Mouse (Mus musculus) CH12.LX (cell line): ENCODE results near the gene Olfr967. TPM values are rescaled to one million over a fixed set of nuclear protein-coding genes. Genes with fewer than 3 reads are reported as not detected.

Experiments used
- DNase-seq: peaks from one replicate; pipeline ENCODE4 v3.0.0-alpha.2; 2013; ENCODE audit errors: extremely low read depth
- H3K27ac ChIP-seq: 2 replicates; pipeline ENCODE4 v1.5.1; 2012; ENCODE audit warnings: low read depth, mild to moderate bottlenecking, control low read depth, moderate library complexity; ENCODE audit not compliant: insufficient read depth
- H3K27me3 ChIP-seq: replicated peaks from 2 replicates; pipeline ENCODE3; 2012; ENCODE audit warnings: inconsistent platforms
- H3K36me3 ChIP-seq, 2 experiments: replicated peaks in 1 of 2; 2 replicates each; pipeline versions ENCODE3 to v1.6.1; 2012; ENCODE audit warnings: inconsistent platforms in 1 of 2, low read length in 1 of 2, mild to moderate bottlenecking in 1 of 2, mixed read lengths in 1 of 2, moderate library complexity in 1 of 2; ENCODE audit not compliant: control insufficient read depth in 1 of 2, insufficient read depth in 1 of 2
- H3K4me1 ChIP-seq, 2 experiments: 2 replicates each; pipeline ENCODE4 v1.6.1; 2012; ENCODE audit warnings: inconsistent platforms in 1 of 2, moderate library complexity in 1 of 2; ENCODE audit not compliant: insufficient read depth in 2 of 2, control insufficient read depth in 1 of 2
- H3K4me2 ChIP-seq: 2 replicates; pipeline ENCODE4 v1.6.1; 2012; ENCODE audit warnings: low read depth, mild to moderate bottlenecking, control low read depth; ENCODE audit not compliant: poor library complexity, insufficient read depth, severe bottlenecking
- H3K4me3 ChIP-seq, 3 experiments: fragments of 150-350 bp in 1 of 3; sonication (generic) in 1 of 3; replicated peaks in 1 of 3; 2 replicates each; pipeline versions ENCODE3 to v1.5.1; 2011 to 2012; ENCODE audit warnings: low read depth in 2 of 3, low read length in 2 of 3, mild to moderate bottlenecking in 2 of 3, moderate library complexity in 2 of 3, control low read depth in 1 of 3, improper control_type of control experiment in 1 of 3, inconsistent platforms in 1 of 3, mixed read lengths in 1 of 3; ENCODE audit not compliant: poor library complexity in 1 of 3
- H3K79me2 ChIP-seq: replicated peaks from 2 replicates; pipeline ENCODE4 v1.6.1; 2012; ENCODE audit warnings: mild to moderate bottlenecking, moderate library complexity; ENCODE audit not compliant: control insufficient read depth, poor library complexity, insufficient read depth, severe bottlenecking; ENCODE audit errors: extremely low read depth
- H3K9ac ChIP-seq: 2 replicates; pipeline ENCODE4 v1.6.1; 2012; ENCODE audit warnings: low read depth, mild to moderate bottlenecking, control low read depth, moderate library complexity; ENCODE audit not compliant: insufficient read depth
- H3K9me3 ChIP-seq: replicated peaks from 2 replicates; pipeline ENCODE3; 2012; ENCODE audit warnings: low read length, inconsistent platforms, mixed read lengths
- CHD1 ChIP-seq: IDR thresholded peaks from 2 replicates; pipeline ENCODE4 v1.6.1; 2012; ENCODE audit warnings: low read depth, low read length, improper control_type of control experiment, inconsistent platforms
- CHD2 ChIP-seq: IDR thresholded peaks from 2 replicates; pipeline ENCODE4 v1.6.1; 2011; ENCODE audit warnings: low read length, improper control_type of control experiment
- CTCF ChIP-seq, 2 experiments: IDR thresholded peaks in 1 of 2; conservative IDR thresholded peaks in 1 of 2; 2 replicates each; pipeline ENCODE4 v1.5.1; 2011 to 2012; ENCODE audit warnings: low read depth in 2 of 2, low read length in 2 of 2, improper control_type of control experiment in 1 of 2, inconsistent platforms in 1 of 2, mild to moderate bottlenecking in 1 of 2, moderate library complexity in 1 of 2
- ELF1 ChIP-seq: IDR thresholded peaks from 2 replicates; pipeline ENCODE4 v1.6.1; 2014; ENCODE audit warnings: low read depth, mild to moderate bottlenecking, inconsistent platforms, low read length, improper control_type of control experiment
- EP300 ChIP-seq: IDR thresholded peaks from 2 replicates; pipeline ENCODE4 v1.6.1; 2011; ENCODE audit warnings: low read length, improper control_type of control experiment
- ETS1 ChIP-seq: conservative IDR thresholded peaks from 2 replicates; pipeline ENCODE4 v1.6.1; 2012; ENCODE audit warnings: low read depth, mild to moderate bottlenecking, inconsistent platforms, low read length, improper control_type of control experiment, moderate library complexity
- HCFC1 ChIP-seq: IDR thresholded peaks from 2 replicates; pipeline ENCODE4 v1.6.1; 2012; ENCODE audit warnings: low read depth, mild to moderate bottlenecking, inconsistent platforms, low read length, improper control_type of control experiment
- IRF4 ChIP-seq: IDR thresholded peaks from 2 replicates; pipeline ENCODE4 v1.6.1; 2014; ENCODE audit warnings: low read depth, mild to moderate bottlenecking, inconsistent platforms, low read length, improper control_type of control experiment
- KAT2A ChIP-seq: IDR thresholded peaks from 2 replicates; pipeline ENCODE4 v1.6.1; 2012; ENCODE audit warnings: low read length, improper control_type of control experiment, inconsistent platforms; ENCODE audit not compliant: insufficient replicate concordance
- MAFK ChIP-seq: IDR thresholded peaks from 2 replicates; pipeline ENCODE4 v1.6.1; 2011; ENCODE audit warnings: low read length, improper control_type of control experiment; ENCODE audit not compliant: insufficient replicate concordance
- MAX ChIP-seq: IDR thresholded peaks from 2 replicates; pipeline ENCODE4 v1.6.1; 2011; ENCODE audit warnings: low read length, improper control_type of control experiment
- MEF2A ChIP-seq: IDR thresholded peaks from 2 replicates; pipeline ENCODE4 v1.6.1; 2014; ENCODE audit warnings: low read depth, mild to moderate bottlenecking, inconsistent platforms, low read length, improper control_type of control experiment, borderline replicate concordance
- MYC ChIP-seq: IDR thresholded peaks from 2 replicates; pipeline ENCODE4 v1.6.1; 2011; ENCODE audit warnings: low read depth, mild to moderate bottlenecking, improper control_type of control experiment, low read length
- NELFE ChIP-seq: IDR thresholded peaks from 2 replicates; pipeline ENCODE4 v1.6.1; 2011; ENCODE audit warnings: low read depth, low read length, improper control_type of control experiment
- NRF1 ChIP-seq: IDR thresholded peaks from 2 replicates; pipeline ENCODE4 v1.6.1; 2014; ENCODE audit warnings: low read depth, mild to moderate bottlenecking, inconsistent platforms, low read length, improper control_type of control experiment, moderate library complexity
- PAX5 ChIP-seq: IDR thresholded peaks from 2 replicates; pipeline ENCODE4 v1.6.1; 2012; ENCODE audit warnings: low read length, inconsistent platforms, mixed read lengths
- POLR2AphosphoS2 ChIP-seq: IDR thresholded peaks from 2 replicates; pipeline ENCODE4 v1.6.1; 2011; ENCODE audit warnings: low read depth, low read length, improper control_type of control experiment
- TCF12 ChIP-seq: IDR thresholded peaks from 2 replicates; pipeline ENCODE4 v1.6.1; 2014; ENCODE audit warnings: low read depth, mild to moderate bottlenecking, inconsistent platforms, low read length, improper control_type of control experiment
- USF1 ChIP-seq: IDR thresholded peaks from 2 replicates; pipeline ENCODE4 v1.6.1; 2014; ENCODE audit warnings: low read depth, mild to moderate bottlenecking, inconsistent platforms, low read length, improper control_type of control experiment
- ZMIZ1 ChIP-seq: IDR thresholded peaks from 2 replicates; pipeline ENCODE4 v1.6.1; 2012; ENCODE audit warnings: low read depth, mild to moderate bottlenecking, inconsistent platforms, low read length, improper control_type of control experiment
- dilution Hi-C: fragments of 300-500 bp; cut with MboI; formaldehyde crosslinking; loops from 2 replicates; pipeline ENCODE4 v1.14.3; 2020; ENCODE audit warnings: low sequenced_read_pairs; ENCODE audit not compliant: extremely low pct_unique_long_range_greater_than_20kb, extremely low pct_ligation_motif_present
- in situ Hi-C: fragments of 300-500 bp; cut with MboI; formaldehyde crosslinking; loops from 3 replicates; pipeline ENCODE4 v1.14.3; 2019; ENCODE audit warnings: low sequenced_read_pairs, low pct_ligation_motif_present, low pct_unique_long_range_greater_than_20kb, mixed read lengths
- polyA plus RNA-seq: library from polyadenylated mRNA; unstranded; fragments of >175 nt; gene quantifications from 2 replicates; pipeline ENCODE4 v1.2.1, GENCODE M21; 2012; ENCODE audit warnings: low read depth; ENCODE audit not compliant: insufficient read length
- total RNA-seq, 2 experiments: library from RNA; depleted of rRNA; stranded (reverse); fragments of 300-350 nt in 1 of 2; fragments of >200 nt in 1 of 2; gene quantifications; 2 replicates each; pipeline ENCODE4 v1.2.3; 2012 to 2014

Olfr967 gene
- total and polyA plus RNA-seq, 3 experiments = not detected

- Histone ChIP-seq H3K4me1 (peaks cover 0 to 6% of the 10 kb centered on the region in 2 experiments; a peak in 2 of 4 replicates), H3K4me3 (no peak overlapping the region), H3K9me3 (no peaks in the 10 kb centered on the region), H3K27me3 (no peaks in the 10 kb centered on the region), H3K79me2 (no peaks in the 10 kb centered on the region), H3K27ac (no peak overlapping the region), H3K9ac (no peak overlapping the region), H3K36me3 (no peaks in the 10 kb centered on the region), H3K4me2 (no peak overlapping the region)
- no peak for TF ChIP-seq PAX5
- no peak for TF ChIP-seq EP300
- no peak for TF ChIP-seq NELFE
- TF ChIP-seq IRF4 = no peak
- no peak for TF ChIP-seq TCF12
- TF ChIP-seq USF1 = no peak
- TF ChIP-seq MYC = no peak
- TF ChIP-seq NRF1 = no peak
- no peak for TF ChIP-seq MAX
- no peak for TF ChIP-seq MAFK
- TF ChIP-seq CHD2 = no peak
- no peak for TF ChIP-seq POLR2AphosphoS2
- no peak for TF ChIP-seq ETS1
- TF ChIP-seq ELF1 = no peak
- TF ChIP-seq CTCF (conservative IDR thresholded peaks at IDR 0.05 in 1 of 2, IDR thresholded peaks at IDR 0.05 in 1 of 2; ENCODE audit: low read depth in 2 of 2, low read length in 2 of 2) = no peak
- dilution Hi-C loops = no loop called here
- in situ Hi-C loops = no loop called here
- DNase-seq = no peak
Measured at GRCm38 (mm10) chr9:39708958-39709357, 37.1 kb upstream of the Olfr967 start.

GRCm38 (mm10) chr9:39711053-39711452 lies 35.0 kb upstream of the Olfr967 start, which contains the start of gene Olfr965:
TSS of gene Olfr965 (plus strand) at chr9:39711353.
- TF ChIP-seq CHD1 (no peak), ZMIZ1 (no peak), HCFC1 (no peak), MEF2A (no peak), KAT2A (no peak)
- in situ Hi-C loops = no loop called here
- no peaks in the 10 kb centered on the region for H3K27me3 ChIP-seq
- no peak within 1 kb of the TSS for H3K27ac ChIP-seq
- dilution Hi-C loops = no loop called here
- H3K4me1 ChIP-seq = peaks cover 0 to 6% of the 10 kb centered on the region in 2 experiments; a peak in 2 of 4 replicates
- no peak within 1 kb of the TSS for H3K9ac ChIP-seq
- DNase-seq = no peak
- no peaks in the 10 kb centered on the region for H3K9me3 ChIP-seq
- H3K4me3 ChIP-seq = no peak within 1 kb of the TSS
- H3K36me3 ChIP-seq = no peaks in the 10 kb centered on the region
- no peak within 1 kb of the TSS for H3K4me2 ChIP-seq
- no peaks in the 10 kb centered on the region for H3K79me2 ChIP-seq
